Mouse (Mus musculus): ENCODE data around the gene Irf8.
"Not testable (repeated sequence)": the region's sequence is repeated elsewhere in the genome, so short reads cannot be mapped to it uniquely, and the experiment has no call there.

Gene Irf8

GRCm38 (mm10) chr8:120723025-120723424 lies 13.1 kb upstream of the Irf8 start:
- no peak for DNase-seq

GRCm38 (mm10) chr8:120724096-120724495 lies 12.1 kb upstream of the Irf8 start:
- not testable (repeated sequence) for DNase-seq

- no peak for DNase-seq
Measured at GRCm38 (mm10) chr8:120724816-120725575, 11.2 kb upstream of the Irf8 start.

- DNase-seq: no peak
Measured at GRCm38 (mm10) chr8:120725576-120725950, 10.6 kb upstream of the Irf8 start.

- no peak for DNase-seq
Measured at GRCm38 (mm10) chr8:120726051-120726450, 10.1 kb upstream of the Irf8 start.

- DNase-seq: no peak
Measured at GRCm38 (mm10) chr8:120728488-120729160, 7.5 kb upstream of the Irf8 start.

GRCm38 (mm10) chr8:120731582-120731981 lies 4.6 kb upstream of the Irf8 start:
- DNase-seq: no peak

GRCm38 (mm10) chr8:120732068-120732467 lies 4.1 kb upstream of the Irf8 start:
- no peak for DNase-seq

GRCm38 (mm10) chr8:120736486-120736885 lies 328 bp downstream of the Irf8 start:
- DNase-seq: peak; percentile 37

- DNase-seq: no peak
Measured at GRCm38 (mm10) chr8:120737166-120737565, 1.0 kb downstream of the Irf8 start.

- DNase-seq: no peak
Measured at GRCm38 (mm10) chr8:120738771-120739170, 2.6 kb downstream of the Irf8 start.

- no peak for DNase-seq
Measured at GRCm38 (mm10) chr8:120739526-120739925, 3.4 kb downstream of the Irf8 start.

- no peak for DNase-seq
Measured at GRCm38 (mm10) chr8:120740579-120740978, 4.4 kb downstream of the Irf8 start.

GRCm38 (mm10) chr8:120741001-120741400 lies 4.8 kb downstream of the Irf8 start:
- no peak for DNase-seq

- no peak for DNase-seq
Measured at GRCm38 (mm10) chr8:120741815-120742530, 5.8 kb downstream of the Irf8 start.

- no peak for DNase-seq
Measured at GRCm38 (mm10) chr8:120743149-120743897, 7.2 kb downstream of the Irf8 start.

GRCm38 (mm10) chr8:120743898-120744290 lies 7.7 kb downstream of the Irf8 start:
- no peak for DNase-seq

GRCm38 (mm10) chr8:120744448-120744847 lies 8.3 kb downstream of the Irf8 start:
- no peak for DNase-seq

- DNase-seq: no peak
Measured at GRCm38 (mm10) chr8:120745226-120745625, 9.1 kb downstream of the Irf8 start.

- DNase-seq: no peak
Measured at GRCm38 (mm10) chr8:120746007-120746701, 10.0 kb downstream of the Irf8 start.

- DNase-seq: no peak
Measured at GRCm38 (mm10) chr8:120747286-120747685, 11.1 kb downstream of the Irf8 start.

GRCm38 (mm10) chr8:120750616-120751015 lies 14.5 kb downstream of the Irf8 start:
- DNase-seq: no peak
